Mouse (Mus musculus): ENCODE data around the gene Tmem245.

Tmem245 gene

GRCm38 (mm10) chr4:56946641-56947640, at the start of gene Tmem245:
Tmem245 (minus strand) TSS chr4:56947437.
- peak; percentile 93 for DNase-seq

- DNase-seq: no peak
These were observed 46.1 kb upstream of the Tmem245 start for GRCm38 (mm10) chr4:56993331-56993730.

GRCm38 (mm10) chr4:56991951-56992350, 44.7 kb upstream of the Tmem245 start:
- no peak for DNase-seq

- DNase-seq: peak; percentile 83
These were observed 43.0 kb upstream of the Tmem245 start, which contains the start of gene Frrs1l for GRCm38 (mm10) chr4:56990215-56990584. Frrs1l (minus strand) TSS chr4:56990391.

- DNase-seq: peak; percentile 69
These were observed 42.4 kb upstream of the Tmem245 start for GRCm38 (mm10) chr4:56989431-56990214.

GRCm38 (mm10) chr4:56965586-56966179, 18.4 kb upstream of the Tmem245 start:
- peak; percentile 45 for DNase-seq

GRCm38 (mm10) chr4:56963687-56964086, 16.4 kb upstream of the Tmem245 start:
- DNase-seq: peak; percentile 39

- no peak for DNase-seq
These were observed 14.2 kb upstream of the Tmem245 start for GRCm38 (mm10) chr4:56961320-56961925.

- no peak for DNase-seq
These were observed 10.3 kb upstream of the Tmem245 start for GRCm38 (mm10) chr4:56957518-56957917.

GRCm38 (mm10) chr4:56953235-56953634, 6.0 kb upstream of the Tmem245 start:
- no peak for DNase-seq

GRCm38 (mm10) chr4:56951701-56952100, 4.5 kb upstream of the Tmem245 start:
- no peak for DNase-seq

GRCm38 (mm10) chr4:56949494-56949893, 2.3 kb upstream of the Tmem245 start:
- no peak for DNase-seq

- no peak for DNase-seq
These were observed 1.1 kb downstream of the Tmem245 start for GRCm38 (mm10) chr4:56946180-56946579.

- DNase-seq: no peak
These were observed 3.0 kb downstream of the Tmem245 start for GRCm38 (mm10) chr4:56944286-56944685.

- DNase-seq: no peak
These were observed 4.0 kb downstream of the Tmem245 start for GRCm38 (mm10) chr4:56943258-56943657.

GRCm38 (mm10) chr4:56942567-56942966, 4.7 kb downstream of the Tmem245 start:
- no peak for DNase-seq

GRCm38 (mm10) chr4:56941481-56941880, 5.8 kb downstream of the Tmem245 start:
- DNase-seq: no peak

- no peak for DNase-seq
These were observed 10.1 kb downstream of the Tmem245 start for GRCm38 (mm10) chr4:56937136-56937535.

GRCm38 (mm10) chr4:56935327-56935726, 11.9 kb downstream of the Tmem245 start:
- DNase-seq: no peak

- DNase-seq: no peak
These were observed 14.1 kb downstream of the Tmem245 start for GRCm38 (mm10) chr4:56933154-56933553.

- no peak for DNase-seq
These were observed 15.1 kb downstream of the Tmem245 start for GRCm38 (mm10) chr4:56932096-56932495.

- DNase-seq: no peak
These were observed 16.9 kb downstream of the Tmem245 start for GRCm38 (mm10) chr4:56930312-56930711.

- DNase-seq: no peak
These were observed 20.3 kb downstream of the Tmem245 start for GRCm38 (mm10) chr4:56926971-56927370.
